Mouse (Mus musculus) megakaryocyte, embryonic 14.5 days (primary cell): ENCODE data around the gene Rab31. TPM values are rescaled to one million over a fixed set of nuclear protein-coding genes. Genes with fewer than 3 reads are reported as not detected.

Experiments used
- H3K27me3 ChIP-seq: replicated peaks from 2 replicates; pipeline ENCODE3; 2012; ENCODE audit warnings: inconsistent platforms
- H3K36me3 ChIP-seq: replicated peaks from 2 replicates; pipeline ENCODE3; 2012; ENCODE audit warnings: low read length, inconsistent platforms, mixed read lengths
- H3K4me1 ChIP-seq: 2 replicates; pipeline ENCODE4 v1.6.1; 2012; ENCODE audit warnings: inconsistent platforms
- H3K4me3 ChIP-seq: replicated peaks from 2 replicates; pipeline ENCODE3; 2012; ENCODE audit warnings: moderate library complexity, mild to moderate bottlenecking, inconsistent platforms
- H3K9me3 ChIP-seq: 2 replicates; pipeline ENCODE4 v1.6.1; 2012; ENCODE audit warnings: inconsistent platforms
- FLI1 ChIP-seq: IDR thresholded peaks from 2 replicates; pipeline ENCODE4 v1.6.1; 2012; ENCODE audit warnings: low read length, inconsistent platforms, mixed read lengths
- GATA1 ChIP-seq: IDR thresholded peaks from 3 replicates; pipeline ENCODE4 v1.6.1; 2012; ENCODE audit warnings: mixed read lengths, low read length, inconsistent platforms, borderline replicate concordance
- polyA plus RNA-seq: library from polyadenylated mRNA; stranded (reverse); fragments of >175 nt; gene quantifications from 2 replicates; pipeline ENCODE4 v1.2.3, GENCODE M21; 2012; ENCODE audit warnings: low replicate concordance; ENCODE audit not compliant: insufficient read depth

Gene Rab31
- polyA plus RNA-seq, 1 experiment = 2.8 TPM

GRCm38 (mm10) chr17:65675985-65676384, 96.6 kb downstream of the Rab31 start:
- TF ChIP-seq GATA1 = no peak
- TF ChIP-seq FLI1 = no peak
- H3K36me3 ChIP-seq = no peaks in the 10 kb centered on the region
- no peak overlapping the region for H3K4me3 ChIP-seq
- H3K9me3 ChIP-seq = no peaks in the 10 kb centered on the region; the same call in 1 of the 2 replicates
- peaks cover 46% of the 10 kb centered on the region for H3K4me1 ChIP-seq
- H3K27me3 ChIP-seq = peaks cover 4% of the 10 kb centered on the region

- no peaks in the 10 kb centered on the region; the same call in 1 of the 2 replicates for H3K9me3 ChIP-seq
- peaks cover 37% of the 10 kb centered on the region for H3K4me1 ChIP-seq
- H3K4me3 ChIP-seq = peak overlapping the region; percentile 28
- H3K36me3 ChIP-seq = no peaks in the 10 kb centered on the region
- peaks cover 9% of the 10 kb centered on the region for H3K27me3 ChIP-seq
- TF ChIP-seq GATA1 (no peak), FLI1 (0 out of 2 replicates have a peak, but pooled peaks have one; percentile 19)
These were observed 97.8 kb downstream of the Rab31 start for GRCm38 (mm10) chr17:65674710-65675171.

- Histone ChIP-seq H3K4me3 (no peak overlapping the region), H3K36me3 (no peaks in the 10 kb centered on the region), H3K9me3 (no peaks in the 10 kb centered on the region; the same call in 1 of the 2 replicates), H3K4me1 (peaks cover 29% of the 10 kb centered on the region), H3K27me3 (peaks cover 9% of the 10 kb centered on the region)
- no peak for TF ChIP-seq GATA1
These were observed 99.6 kb downstream of the Rab31 start for GRCm38 (mm10) chr17:65672926-65673325.

DNA sequence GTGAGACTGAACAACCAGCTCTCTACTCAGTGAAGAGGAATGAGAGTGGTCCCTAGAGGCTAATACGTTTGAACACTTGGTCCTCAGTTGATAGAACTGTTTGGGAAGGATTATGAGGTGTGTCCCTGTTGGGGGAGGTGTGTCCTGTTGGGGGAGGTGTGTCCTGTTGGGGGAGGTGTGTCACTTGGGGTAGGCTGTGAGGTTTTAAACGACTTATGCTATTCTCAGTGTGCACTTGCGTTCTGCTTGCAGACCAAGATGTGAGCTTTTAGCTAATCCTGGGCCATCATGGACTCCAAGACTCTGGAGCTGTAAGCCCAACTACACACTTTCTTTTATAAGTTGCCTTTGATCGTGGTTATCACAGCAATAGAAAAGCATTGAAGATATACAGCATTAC, 103.5 kb downstream of the Rab31 start:
- no peaks in the 10 kb centered on the region; the same call in 1 of the 2 replicates for H3K9me3 ChIP-seq
- no peak overlapping the region for H3K4me3 ChIP-seq
- H3K27me3 ChIP-seq = peaks cover 5% of the 10 kb centered on the region
- H3K4me1 ChIP-seq = peaks cover 24% of the 10 kb centered on the region
- TF ChIP-seq GATA1 (no peak), FLI1 (no peak)
- H3K36me3 ChIP-seq = no peaks in the 10 kb centered on the region

DNA sequence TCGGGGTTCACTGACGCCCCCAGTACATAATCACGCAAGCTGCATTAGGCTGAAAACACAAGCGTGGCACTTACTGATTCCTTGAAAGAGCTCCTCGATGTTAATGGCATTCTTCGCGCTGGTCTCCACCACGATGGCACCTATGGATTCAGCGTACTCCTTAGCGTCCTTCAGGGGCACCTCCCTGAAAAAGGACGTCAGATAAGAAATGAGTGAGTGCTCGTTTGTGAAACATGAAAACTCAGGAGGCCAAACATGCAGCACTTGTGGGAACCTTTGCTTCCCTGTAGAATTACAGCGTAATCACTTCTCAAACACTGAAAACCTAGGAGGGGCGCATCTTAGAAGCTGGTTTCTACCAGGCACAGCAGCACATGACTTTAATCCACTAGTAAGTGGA, 104.8 kb downstream of the Rab31 start:
- H3K4me3 ChIP-seq = no peak overlapping the region
- H3K27me3 ChIP-seq = peaks cover 5% of the 10 kb centered on the region
- peaks cover 26% of the 10 kb centered on the region for H3K4me1 ChIP-seq
- no peaks in the 10 kb centered on the region for H3K9me3 ChIP-seq
- TF ChIP-seq GATA1 = no peak
- no peak for TF ChIP-seq FLI1
- no peaks in the 10 kb centered on the region for H3K36me3 ChIP-seq

- no peak for TF ChIP-seq GATA1
- no peak for TF ChIP-seq FLI1
- H3K4me1 ChIP-seq = peaks cover 31% of the 10 kb centered on the region
- H3K9me3 ChIP-seq = no peaks in the 10 kb centered on the region
- H3K4me3 ChIP-seq = no peak overlapping the region
- H3K27me3 ChIP-seq = peaks cover 5% of the 10 kb centered on the region
- H3K36me3 ChIP-seq = no peaks in the 10 kb centered on the region
These were observed 106.0 kb downstream of the Rab31 start for GRCm38 (mm10) chr17:65666388-65667161.

- no peaks in the 10 kb centered on the region for H3K9me3 ChIP-seq
- peaks cover 5% of the 10 kb centered on the region for H3K27me3 ChIP-seq
- H3K4me3 ChIP-seq = no peak overlapping the region
- TF ChIP-seq GATA1 (no peak), FLI1 (no peak)
- no peaks in the 10 kb centered on the region for H3K36me3 ChIP-seq
- H3K4me1 ChIP-seq = peaks cover 31% of the 10 kb centered on the region
These were observed 106.7 kb downstream of the Rab31 start for GRCm38 (mm10) chr17:65665786-65666387.

GRCm38 (mm10) chr17:65663329-65664078, 109.0 kb downstream of the Rab31 start:
- H3K36me3 ChIP-seq = no peaks in the 10 kb centered on the region
- no peaks in the 10 kb centered on the region for H3K27me3 ChIP-seq
- H3K9me3 ChIP-seq = no peaks in the 10 kb centered on the region
- no peak overlapping the region for H3K4me3 ChIP-seq
- peaks cover 35% of the 10 kb centered on the region for H3K4me1 ChIP-seq
- TF ChIP-seq GATA1 (no peak), FLI1 (no peak)

DNA sequence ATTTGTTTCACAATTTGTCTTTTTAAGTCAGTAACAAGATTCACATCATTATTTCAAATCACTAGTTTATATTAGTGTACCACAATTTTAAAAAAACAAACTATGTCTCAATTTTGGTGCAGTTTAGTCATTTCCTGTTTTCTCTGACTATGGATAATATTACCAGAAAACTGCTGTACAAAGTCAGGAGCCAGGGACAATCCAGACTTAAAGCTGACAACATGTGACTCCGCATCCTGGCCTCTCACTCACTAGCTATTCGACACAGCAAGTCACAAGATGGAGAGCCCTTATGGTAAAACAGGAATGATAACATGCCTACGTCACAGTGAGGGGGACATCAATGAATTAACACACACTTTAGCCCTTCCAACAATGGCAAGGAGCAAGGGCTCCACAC, 109.9 kb downstream of the Rab31 start:
- TF ChIP-seq GATA1 (no peak), FLI1 (no peak)
- Histone ChIP-seq H3K9me3 (no peaks in the 10 kb centered on the region), H3K4me3 (no peak overlapping the region), H3K4me1 (peaks cover 39% of the 10 kb centered on the region), H3K27me3 (no peaks in the 10 kb centered on the region), H3K36me3 (no peaks in the 10 kb centered on the region)

DNA sequence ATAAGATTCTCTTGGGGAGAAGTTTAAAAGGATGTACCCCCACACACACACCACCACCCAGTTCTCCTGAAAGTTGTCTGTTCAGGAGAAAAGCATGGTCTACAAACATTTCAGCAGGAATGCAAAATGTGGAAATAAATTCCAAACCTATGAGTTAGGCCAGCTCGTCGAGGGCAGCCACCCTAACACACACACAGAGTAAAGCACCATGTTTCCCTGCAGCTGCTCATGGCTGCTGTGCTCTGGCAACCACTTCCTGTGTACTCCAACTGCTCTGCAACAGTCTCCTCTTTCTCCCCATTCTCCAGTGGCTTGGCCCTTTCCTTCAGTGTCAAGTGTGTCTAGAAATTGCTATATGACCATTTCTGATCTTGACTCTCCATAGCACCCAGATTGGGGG, 114.1 kb downstream of the Rab31 start:
- H3K4me1 ChIP-seq = peaks cover 23% of the 10 kb centered on the region
- H3K4me3 ChIP-seq = no peak overlapping the region
- H3K9me3 ChIP-seq = no peaks in the 10 kb centered on the region
- no peaks in the 10 kb centered on the region for H3K27me3 ChIP-seq
- H3K36me3 ChIP-seq = no peaks in the 10 kb centered on the region
- TF ChIP-seq FLI1 (no peak), GATA1 (no peak)
